Mouse (Mus musculus): ENCODE data around the gene Lpp. TPM values are rescaled to one million over a fixed set of nuclear protein-coding genes. Genes with fewer than 3 reads are reported as not detected.

The Lpp gene
- total and polyA plus RNA-seq, 3 experiments: 7.7 to 25.1 (median 23.6) TPM

DNA sequence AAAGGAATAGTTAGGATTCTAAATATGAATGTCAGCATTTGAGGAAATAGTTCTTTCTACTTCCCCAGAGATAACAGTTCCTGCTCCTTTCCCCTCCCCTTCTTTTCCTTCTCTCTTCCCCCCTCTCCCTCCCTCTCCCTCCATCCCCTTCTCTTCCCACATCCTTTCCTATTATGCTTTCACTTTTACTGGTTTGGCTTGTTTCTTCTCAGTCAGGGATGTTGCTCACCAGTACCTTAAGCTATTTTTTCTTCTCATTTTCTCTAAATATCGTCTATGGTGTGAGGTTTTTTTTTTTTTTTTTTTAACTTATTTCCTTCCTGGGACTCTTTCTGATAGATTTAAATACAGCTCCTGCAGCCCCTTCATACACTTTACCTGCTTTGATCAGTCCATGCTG lies 339.4 kb downstream of the Lpp start:
- intact Hi-C loops (cut with DNase I): no loop called here
- Histone ChIP-seq H3K27me3 (ENCODE audit: control insufficient read depth, insufficient read depth, low read length) (no peaks in the 10 kb centered on the region), H3K4me3 (no peak overlapping the region), H3K9ac (ENCODE audit: low read depth, low read length) (no peak overlapping the region), H3K27ac (no peak overlapping the region), H3K4me1 (ENCODE audit: control insufficient read depth, insufficient read depth, low read length) (peaks cover 4% of the 10 kb centered on the region), H3K79me2 (replicated peaks; ENCODE audit: control insufficient read depth, insufficient read depth, low read length) (no peaks in the 10 kb centered on the region), H3K36me3 (ENCODE audit: control insufficient read depth, insufficient read depth, low read length) (no peaks in the 10 kb centered on the region)
- no peak for TF ChIP-seq EP300 (IDR thresholded peaks at IDR 0.05; ENCODE audit: insufficient read depth, low read depth, low read length)
- no peak for TF ChIP-seq POLR2A (IDR thresholded peaks at IDR 0.05; ENCODE audit: insufficient read depth, low read depth, low read length)
- no peak for TF ChIP-seq CTCF (IDR thresholded peaks at IDR 0.05)
- DNase-seq: no peak
- WGBS: 43% methylated on average over 1 of the region's 1 CpGs

DNA sequence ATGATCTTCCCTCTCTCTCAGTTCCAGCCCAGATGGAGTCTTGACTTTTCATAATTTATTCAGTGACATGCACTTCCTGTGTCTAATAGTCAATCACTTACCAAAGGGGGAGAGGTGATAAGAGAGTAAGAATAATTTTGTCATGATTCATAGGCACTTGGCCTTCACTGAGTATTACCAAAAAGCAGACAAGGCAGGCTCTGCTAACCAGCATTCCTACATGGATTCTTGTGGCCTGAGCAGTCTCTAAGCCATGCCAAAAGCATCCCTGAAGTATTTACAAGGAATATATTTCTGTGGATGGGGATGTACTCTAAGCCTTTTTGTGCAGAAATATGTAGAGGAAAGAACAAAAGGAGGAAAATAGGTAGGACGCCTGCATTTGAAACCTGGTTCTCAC lies 340.0 kb downstream of the Lpp start:
- DNase-seq: no peak
- H3K4me3 ChIP-seq: no peak overlapping the region
- H3K79me2 ChIP-seq (replicated peaks; ENCODE audit: control insufficient read depth, insufficient read depth, low read length): no peaks in the 10 kb centered on the region
- H3K4me1 ChIP-seq (ENCODE audit: control insufficient read depth, insufficient read depth, low read length): peaks cover 4% of the 10 kb centered on the region
- TF ChIP-seq EP300 (IDR thresholded peaks at IDR 0.05; ENCODE audit: insufficient read depth, low read depth, low read length): no peak
- no peak for TF ChIP-seq CTCF (IDR thresholded peaks at IDR 0.05)
- TF ChIP-seq POLR2A (IDR thresholded peaks at IDR 0.05; ENCODE audit: insufficient read depth, low read depth, low read length): no peak
- H3K27ac ChIP-seq: no peak overlapping the region
- 84% methylated on average over 1 of the region's 1 CpGs for WGBS
- intact Hi-C loops (cut with DNase I): no loop called here
- no peaks in the 10 kb centered on the region for H3K27me3 ChIP-seq (ENCODE audit: control insufficient read depth, insufficient read depth, low read length)
- H3K9ac ChIP-seq (ENCODE audit: low read depth, low read length): no peak overlapping the region
- no peaks in the 10 kb centered on the region for H3K36me3 ChIP-seq (ENCODE audit: control insufficient read depth, insufficient read depth, low read length)

DNA sequence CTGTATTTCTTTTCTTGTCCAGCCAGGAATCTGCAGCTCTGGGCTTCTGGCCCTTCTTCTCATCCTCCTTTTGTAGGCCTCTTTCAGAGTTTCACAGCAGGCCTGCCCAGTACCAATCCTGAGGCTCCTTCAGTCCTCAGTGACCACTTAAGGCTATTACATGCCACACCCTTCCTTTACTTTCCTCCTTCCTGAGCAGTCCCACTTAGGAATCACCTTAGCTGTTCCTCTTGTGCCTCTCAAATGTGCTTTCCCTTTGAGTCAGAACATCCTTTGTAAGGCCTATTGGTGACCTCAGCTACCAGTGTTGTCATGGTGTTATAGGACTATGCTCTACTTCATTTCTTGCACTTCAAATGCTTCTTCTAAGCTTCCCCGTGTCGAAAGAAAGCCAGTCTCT lies 342.4 kb downstream of the Lpp start:
- WGBS: 94% methylated on average over 2 of the region's 2 CpGs

DNA sequence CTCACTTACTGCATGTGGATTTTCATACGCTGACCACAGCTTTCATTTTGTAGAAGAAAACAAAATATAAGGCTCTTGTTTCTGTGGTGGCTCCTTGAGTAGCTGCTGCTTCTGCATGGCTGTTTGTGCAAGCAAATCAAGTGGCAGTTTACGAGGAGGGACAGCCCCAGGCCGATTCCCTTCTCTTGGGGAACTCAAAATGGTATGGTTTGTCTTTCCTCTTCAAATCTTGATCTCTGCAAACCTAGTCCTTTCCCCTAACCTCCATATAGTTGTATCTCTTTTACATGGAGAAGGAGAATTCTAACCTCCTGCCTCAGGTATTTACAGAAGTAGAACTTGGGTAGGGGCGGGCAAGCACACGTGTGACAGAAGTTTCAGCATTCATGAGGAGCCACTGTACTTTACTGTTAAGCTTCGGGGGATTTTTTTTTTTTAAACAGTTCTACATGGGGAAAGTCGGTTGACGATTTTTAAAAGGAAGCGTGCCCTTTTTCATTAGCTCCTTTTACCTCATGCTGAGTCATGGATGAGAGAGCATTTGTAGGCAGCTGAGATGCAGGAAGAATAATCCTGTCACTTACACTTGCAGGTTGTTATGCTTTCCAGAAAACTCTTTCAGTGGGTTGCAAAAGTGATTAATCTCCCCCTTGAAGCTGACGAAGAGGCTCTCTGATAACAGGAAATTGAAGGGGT lies 344.2 kb downstream of the Lpp start:
- 58% methylated on average over 10 of the region's 10 CpGs for WGBS
- H3K27me3 ChIP-seq (ENCODE audit: control insufficient read depth, insufficient read depth, low read length): no peaks in the 10 kb centered on the region
- intact Hi-C loops (cut with DNase I): no loop called here

More for the DNA sequence above, 342.4 kb downstream of the Lpp start:
- Histone ChIP-seq H3K27me3 (ENCODE audit: control insufficient read depth, insufficient read depth, low read length) (no peaks in the 10 kb centered on the region), H3K27ac (no peak overlapping the region), H3K4me3 (no peak overlapping the region), H3K9ac (ENCODE audit: low read depth, low read length) (no peak overlapping the region), H3K79me2 (replicated peaks; ENCODE audit: control insufficient read depth, insufficient read depth, low read length) (no peaks in the 10 kb centered on the region), H3K36me3 (ENCODE audit: control insufficient read depth, insufficient read depth, low read length) (no peaks in the 10 kb centered on the region), H3K4me1 (ENCODE audit: control insufficient read depth, insufficient read depth, low read length) (peaks cover 4% of the 10 kb centered on the region)
- no peak for DNase-seq
- intact Hi-C loops (cut with DNase I): no loop called here
- no peak for TF ChIP-seq EP300 (IDR thresholded peaks at IDR 0.05; ENCODE audit: insufficient read depth, low read depth, low read length)
- TF ChIP-seq CTCF (IDR thresholded peaks at IDR 0.05): no peak
- TF ChIP-seq POLR2A (IDR thresholded peaks at IDR 0.05; ENCODE audit: insufficient read depth, low read depth, low read length): no peak

DNA sequence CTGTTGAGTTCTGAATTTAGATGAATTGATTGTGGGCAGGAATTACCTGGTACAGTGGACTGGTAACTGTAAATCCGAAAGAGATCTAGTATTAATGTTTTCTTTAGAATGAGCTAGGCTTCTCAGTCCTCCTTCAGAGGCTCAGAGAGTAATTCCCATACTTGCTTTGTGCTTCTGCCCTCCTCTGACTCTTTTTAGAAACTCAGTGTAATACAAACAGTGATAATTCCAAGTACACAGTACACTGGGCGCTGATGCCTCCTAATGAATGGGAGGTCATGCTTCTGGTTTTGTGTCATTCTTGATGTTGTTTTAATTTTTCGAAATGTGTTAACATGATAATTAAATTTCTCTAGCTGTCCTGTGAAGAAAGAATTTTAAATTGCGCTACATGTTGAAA lies 347.4 kb downstream of the Lpp start:
- no peak for DNase-seq
- intact Hi-C loops (cut with DNase I): no loop called here
- no peak overlapping the region for H3K27ac ChIP-seq
- TF ChIP-seq CTCF (IDR thresholded peaks at IDR 0.05) (peak; percentile 44), EP300 (IDR thresholded peaks at IDR 0.05; ENCODE audit: insufficient read depth, low read depth, low read length) (no peak), POLR2A (IDR thresholded peaks at IDR 0.05; ENCODE audit: insufficient read depth, low read depth, low read length) (no peak)
- no peaks in the 10 kb centered on the region for H3K27me3 ChIP-seq (ENCODE audit: control insufficient read depth, insufficient read depth, low read length)
- 89% methylated on average over 4 of the region's 4 CpGs for WGBS
- H3K4me3 ChIP-seq: no peak overlapping the region
- H3K4me1 ChIP-seq (ENCODE audit: control insufficient read depth, insufficient read depth, low read length): peaks cover 3% of the 10 kb centered on the region
- no peaks in the 10 kb centered on the region for H3K79me2 ChIP-seq (replicated peaks; ENCODE audit: control insufficient read depth, insufficient read depth, low read length)
- no peaks in the 10 kb centered on the region; the same call in 1 of the 2 replicates for H3K36me3 ChIP-seq (ENCODE audit: control insufficient read depth, insufficient read depth, low read length)
- no peak overlapping the region for H3K9ac ChIP-seq (ENCODE audit: low read depth, low read length)

More for the DNA sequence above, 344.2 kb downstream of the Lpp start:
- no peaks in the 10 kb centered on the region for H3K79me2 ChIP-seq (replicated peaks; ENCODE audit: control insufficient read depth, insufficient read depth, low read length)
- no peak for DNase-seq
- no peak overlapping the region for H3K9ac ChIP-seq (ENCODE audit: low read depth, low read length)
- H3K4me1 ChIP-seq (ENCODE audit: control insufficient read depth, insufficient read depth, low read length): peaks cover 4% of the 10 kb centered on the region
- H3K27ac ChIP-seq: no peak overlapping the region
- TF ChIP-seq EP300 (IDR thresholded peaks at IDR 0.05; ENCODE audit: insufficient read depth, low read depth, low read length) (no peak), CTCF (IDR thresholded peaks at IDR 0.05) (no peak), POLR2A (IDR thresholded peaks at IDR 0.05; ENCODE audit: insufficient read depth, low read depth, low read length) (no peak)
- H3K4me3 ChIP-seq: no peak overlapping the region
- H3K36me3 ChIP-seq (ENCODE audit: control insufficient read depth, insufficient read depth, low read length): no peaks in the 10 kb centered on the region; the same call in 1 of the 2 replicates

DNA sequence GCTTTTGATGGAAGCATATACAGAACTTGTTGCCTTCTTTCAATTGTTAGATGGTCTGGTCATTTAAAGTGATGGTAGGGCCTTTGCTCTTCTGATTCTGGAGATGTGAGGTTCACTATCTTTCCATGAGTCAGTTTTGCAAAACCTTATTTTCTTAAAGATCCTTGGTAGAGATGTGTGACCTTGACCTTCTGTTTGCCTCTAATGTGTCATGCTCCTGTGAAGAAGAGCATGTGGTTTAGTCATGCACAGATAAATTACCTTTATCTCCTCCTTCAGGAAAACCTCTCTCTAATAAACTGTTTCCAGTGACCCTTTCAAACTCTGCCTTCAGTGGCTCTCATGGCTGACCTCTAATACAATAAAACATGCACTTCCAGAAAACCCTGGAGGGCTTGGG lies 356.5 kb downstream of the Lpp start:
- Histone ChIP-seq H3K4me3 (no peak overlapping the region), H3K4me1 (ENCODE audit: control insufficient read depth, insufficient read depth, low read length) (no peaks in the 10 kb centered on the region; the same call in 1 of the 2 replicates), H3K27ac (no peak overlapping the region), H3K79me2 (replicated peaks; ENCODE audit: control insufficient read depth, insufficient read depth, low read length) (peaks cover 2% of the 10 kb centered on the region; the same call in 1 of the 2 replicates), H3K27me3 (ENCODE audit: control insufficient read depth, insufficient read depth, low read length) (no peaks in the 10 kb centered on the region), H3K9ac (ENCODE audit: low read depth, low read length) (no peak overlapping the region), H3K36me3 (ENCODE audit: control insufficient read depth, insufficient read depth, low read length) (no peaks in the 10 kb centered on the region)
- TF ChIP-seq POLR2A (IDR thresholded peaks at IDR 0.05; ENCODE audit: insufficient read depth, low read depth, low read length) (no peak), CTCF (IDR thresholded peaks at IDR 0.05) (no peak), EP300 (IDR thresholded peaks at IDR 0.05; ENCODE audit: insufficient read depth, low read depth, low read length) (no peak)
- no peak for DNase-seq
- intact Hi-C loops (cut with DNase I): no loop called here
